Comparison of ENCODE assay signal across 16 mouse cellular contexts in genomic region chr1:86336330-86336729, GRCm38 (mm10). TPM values are rescaled to one million over a fixed set of nuclear protein-coding genes. Genes with fewer than 3 reads are reported as not detected.
"Had no signal": no experiment of that assay in that cellular context is flagged by ENCODE, and none has a peak within 500 bp of the region (broad histone marks: within the 10 kb centered on the region; RNA-seq: fewer than 3 reads in every experiment).

No protein-coding gene starts in this region.

- H3K9me3 ChIP-seq: liver, embryonic 13.5 days; midbrain, embryonic 15.5 days had no signal

- H3K4me3 ChIP-seq: left cerebral cortex, adult 2 months; liver, embryonic 13.5 days; midbrain, embryonic 15.5 days had no signal

- H3K9ac ChIP-seq: liver, embryonic 13.5 days; midbrain, embryonic 15.5 days had no signal

- ATAC-seq: inflammation-experienced regulatory T-cells, adult 6 months; midbrain, embryonic 15.5 days had no signal

- H3K4me2 ChIP-seq: liver, embryonic 13.5 days; midbrain, embryonic 15.5 days had no signal

- H3K4me1 ChIP-seq: liver, embryonic 13.5 days had no signal

- DNase-seq: kidney, adult 18-20 months; kidney, adult 9 months; kidney, postnatal 14 days; kidney, postnatal 4 days; layer of hippocampus, postnatal 36 days; liver, embryonic 13.5 days; lung, adult 2 months; lung, postnatal 14 days; lung, postnatal 4 days; thymus, adult 18-20 months; thymus, postnatal 14 days; thymus, postnatal 4 days had no signal

- H3K27me3 ChIP-seq: liver, embryonic 13.5 days; midbrain, embryonic 15.5 days had no signal

- H3K36me3 ChIP-seq: liver, embryonic 13.5 days; midbrain, embryonic 15.5 days had no signal

- H3K27ac ChIP-seq: left cerebral cortex, adult 2 months; liver, embryonic 13.5 days; midbrain, embryonic 15.5 days had no signal

RNA-seq across cellular contexts. Expression of gene B3gnt7, which starts 33.7 kb away (rescaled TPM):
- total RNA-seq: liver, adult 2 months had no signal
- polyA plus RNA-seq: inflammation-experienced regulatory T-cells, adult 6 months had no signal
